Mouse (Mus musculus) embryonic facial prominence, embryonic 12.5 days (tissue): Measurements from ENCODE around the gene 6030408B16Rik. TPM values are rescaled to one million over a fixed set of nuclear protein-coding genes. Genes with fewer than 3 reads are reported as not detected.

Source experiments
- ATAC-seq: fragments of 200-750 bp; cut with Nextera tagmentation; 2 replicates; pipeline ENCODE4 v1.8.0; 2017; ENCODE audit not compliant: insufficient number of reproducible peaks, insufficient read depth, low FRiP score, low TSS enrichment
- H3K27ac ChIP-seq: fragments of 300-500 bp; sonication (generic); 2 replicates; pipeline ENCODE4 v1.5.1; 2016; ENCODE audit warnings: mild to moderate bottlenecking
- H3K27me3 ChIP-seq: fragments of 300-500 bp; sonication (generic); 2 replicates; pipeline ENCODE4 v1.6.1; 2016; ENCODE audit warnings: mild to moderate bottlenecking, moderate library complexity
- H3K36me3 ChIP-seq: fragments of 300-500 bp; sonication (generic); 2 replicates; pipeline ENCODE4 v1.6.1; 2016; ENCODE audit warnings: mild to moderate bottlenecking
- H3K4me1 ChIP-seq: fragments of 300-500 bp; sonication (generic); 2 replicates; pipeline ENCODE4 v1.6.1; 2016
- H3K4me2 ChIP-seq: fragments of 300-500 bp; sonication (generic); replicated peaks from 2 replicates; pipeline ENCODE4 v1.6.1; 2016; ENCODE audit warnings: mild to moderate bottlenecking, moderate library complexity
- H3K4me3 ChIP-seq: fragments of 300-500 bp; sonication (generic); 2 replicates; pipeline ENCODE4 v1.5.1; 2016; ENCODE audit warnings: mild to moderate bottlenecking
- H3K9ac ChIP-seq: fragments of 300-500 bp; sonication (generic); 2 replicates; pipeline ENCODE4 v1.6.1; 2016; ENCODE audit warnings: mild to moderate bottlenecking, moderate library complexity
- H3K9me3 ChIP-seq: fragments of 300-500 bp; sonication (generic); 2 replicates; pipeline ENCODE4 v1.6.1; 2016; ENCODE audit warnings: mild to moderate bottlenecking, moderate library complexity
- WGBS: fragments of 180-500 bp; shearing (Covaris S2); methylation state at CpG from one replicate; pipeline ENCODE4 v1.1.7; 2016; 5-methylcytosine and 5-hydroxymethylcytosine counted together
- polyA plus RNA-seq: library from polyadenylated mRNA; unstranded; fragments of >200 nt; fragmentation: Nextera tagmentation; extraction: Ambion mirVana; gene quantifications from 2 replicates; pipeline ENCODE4 v1.2.1, GENCODE M21; 2016

The 6030408B16Rik gene
- polyA plus RNA-seq, 1 experiment from 2014 or later = 1.0 TPM

- H3K4me3 ChIP-seq = no peak overlapping the region
- H3K9ac ChIP-seq = no peak overlapping the region
- no peak overlapping the region for H3K27ac ChIP-seq
- WGBS = 83% methylated on average over 7 of the region's 7 CpGs
- no peaks in the 10 kb centered on the region for H3K36me3 ChIP-seq
- peaks cover 15% of the 10 kb centered on the region for H3K4me1 ChIP-seq
- H3K9me3 ChIP-seq = no peaks in the 10 kb centered on the region
- no peak overlapping the region for H3K4me2 ChIP-seq
- no peak for ATAC-seq
- H3K27me3 ChIP-seq = peaks cover 4% of the 10 kb centered on the region; the same call in 1 of the 2 replicates
Measured at GRCm38 (mm10) chr15:101255842-101256462, 37.1 kb upstream of the 6030408B16Rik start.

GRCm38 (mm10) chr15:101256463-101257206, 36.4 kb upstream of the 6030408B16Rik start:
- H3K9me3 ChIP-seq = no peaks in the 10 kb centered on the region
- no peak overlapping the region for H3K27ac ChIP-seq
- no peaks in the 10 kb centered on the region for H3K36me3 ChIP-seq
- no peak overlapping the region for H3K9ac ChIP-seq
- no peak overlapping the region for H3K4me2 ChIP-seq
- peaks cover 4% of the 10 kb centered on the region; the same call in 1 of the 2 replicates for H3K27me3 ChIP-seq
- ATAC-seq = no peak
- H3K4me1 ChIP-seq = peaks cover 22% of the 10 kb centered on the region
- H3K4me3 ChIP-seq = no peak overlapping the region
- WGBS = 76% methylated on average over 14 of the region's 14 CpGs

- Histone ChIP-seq H3K4me3 (no peak overlapping the region), H3K9ac (no peak overlapping the region), H3K4me2 (no peak overlapping the region), H3K4me1 (peaks cover 30% of the 10 kb centered on the region), H3K27me3 (peaks cover 4% of the 10 kb centered on the region; the same call in 1 of the 2 replicates), H3K27ac (no peak overlapping the region), H3K9me3 (no peaks in the 10 kb centered on the region), H3K36me3 (no peaks in the 10 kb centered on the region)
- WGBS = 89% methylated on average over 11 of the region's 11 CpGs
- ATAC-seq = no peak
Measured at GRCm38 (mm10) chr15:101258420-101258819, 34.6 kb upstream of the 6030408B16Rik start.

- 66% methylated on average over 3 of the region's 3 CpGs for WGBS
- no peaks in the 10 kb centered on the region for H3K27me3 ChIP-seq
- H3K27ac ChIP-seq = no peak overlapping the region
- no peaks in the 10 kb centered on the region for H3K9me3 ChIP-seq
- no peak overlapping the region for H3K9ac ChIP-seq
- peaks cover 23% of the 10 kb centered on the region for H3K4me1 ChIP-seq
- no peak for ATAC-seq
- no peaks in the 10 kb centered on the region for H3K36me3 ChIP-seq
- no peak overlapping the region for H3K4me3 ChIP-seq
- H3K4me2 ChIP-seq = no peak overlapping the region
Measured at GRCm38 (mm10) chr15:101259922-101260321, 33.1 kb upstream of the 6030408B16Rik start.

GRCm38 (mm10) chr15:101260387-101260786, 32.6 kb upstream of the 6030408B16Rik start:
- no peaks in the 10 kb centered on the region for H3K27me3 ChIP-seq
- peak overlapping the region; percentile 87 for H3K27ac ChIP-seq
- no peaks in the 10 kb centered on the region for H3K36me3 ChIP-seq
- H3K4me3 ChIP-seq = no peak overlapping the region
- no peak overlapping the region for H3K9ac ChIP-seq
- ATAC-seq = no peak
- H3K4me2 ChIP-seq = no peak overlapping the region
- peaks cover 23% of the 10 kb centered on the region for H3K4me1 ChIP-seq
- H3K9me3 ChIP-seq = no peaks in the 10 kb centered on the region
- WGBS = 44% methylated on average over 10 of the region's 10 CpGs

- 48% methylated on average over 13 of the region's 13 CpGs for WGBS
- no peaks in the 10 kb centered on the region for H3K36me3 ChIP-seq
- ATAC-seq = 0 out of 2 replicates have a peak, but pooled peaks have one; percentile 16
- peaks cover 28% of the 10 kb centered on the region for H3K4me1 ChIP-seq
- H3K9me3 ChIP-seq = no peaks in the 10 kb centered on the region
- H3K4me3 ChIP-seq = no peak overlapping the region
- no peaks in the 10 kb centered on the region; the same call in 1 of the 2 replicates for H3K27me3 ChIP-seq
- H3K27ac ChIP-seq = peak overlapping the region; percentile 87
- H3K9ac ChIP-seq = no peak overlapping the region
- H3K4me2 ChIP-seq = peak overlapping the region; percentile 9; the same call in 1 of the 2 replicates
Measured at GRCm38 (mm10) chr15:101260874-101261622, 32.0 kb upstream of the 6030408B16Rik start.

GRCm38 (mm10) chr15:101262502-101262901, 30.5 kb upstream of the 6030408B16Rik start:
- H3K36me3 ChIP-seq = no peaks in the 10 kb centered on the region
- H3K27me3 ChIP-seq = peaks cover 2% of the 10 kb centered on the region; the same call in 1 of the 2 replicates
- WGBS = 67% methylated on average over 5 of the region's 5 CpGs
- peak overlapping the region; percentile 87; the same call in 1 of the 2 replicates for H3K27ac ChIP-seq
- H3K4me3 ChIP-seq = no peak overlapping the region
- H3K9ac ChIP-seq = no peak overlapping the region
- no peak for ATAC-seq
- H3K4me1 ChIP-seq = peaks cover 35% of the 10 kb centered on the region
- H3K4me2 ChIP-seq = no peak overlapping the region
- H3K9me3 ChIP-seq = no peaks in the 10 kb centered on the region

- peak overlapping the region; percentile 45 for H3K4me3 ChIP-seq
- under 1% methylated on average over 54 of the region's 57 CpGs for WGBS
- H3K36me3 ChIP-seq = peaks cover 15% of the 10 kb centered on the region; the same call in 1 of the 2 replicates
- H3K4me1 ChIP-seq = peaks cover 26% of the 10 kb centered on the region
- H3K27ac ChIP-seq = no peak overlapping the region
- H3K9me3 ChIP-seq = no peaks in the 10 kb centered on the region
- H3K4me2 ChIP-seq = peak overlapping the region; percentile 78
- ATAC-seq = peak; percentile 81
- H3K27me3 ChIP-seq = peaks cover 5% of the 10 kb centered on the region; the same call in 1 of the 2 replicates
- peak overlapping the region; percentile 36 for H3K9ac ChIP-seq
Measured at GRCm38 (mm10) chr15:101266132-101266963, 26.7 kb upstream of the 6030408B16Rik start.

- Histone ChIP-seq H3K36me3 (peaks cover 17% of the 10 kb centered on the region; the same call in 1 of the 2 replicates), H3K27ac (no peak overlapping the region), H3K9me3 (no peaks in the 10 kb centered on the region), H3K4me1 (peaks cover 19% of the 10 kb centered on the region), H3K27me3 (peaks cover 5% of the 10 kb centered on the region; the same call in 1 of the 2 replicates), H3K9ac (peak overlapping the region; percentile 36), H3K4me2 (peak overlapping the region; percentile 78), H3K4me3 (peak overlapping the region; percentile 45)
- WGBS = 2% methylated on average over 25 of the region's 25 CpGs
- ATAC-seq = 0 out of 2 replicates have a peak, but pooled peaks have one; percentile 1
Measured at GRCm38 (mm10) chr15:101267053-101268032, 25.7 kb upstream of the 6030408B16Rik start.
